Mouse (Mus musculus) liver, embryonic 14.5 days (tissue): Measurements from ENCODE around the gene F12. TPM values are rescaled to one million over a fixed set of nuclear protein-coding genes. Genes with fewer than 3 reads are reported as not detected.
A peak's percentile ranks its signal among the peaks of the same experiment; 100 is the strongest.

Source experiments
- ATAC-seq: fragments of 200-750 bp; cut with Nextera tagmentation; 2 replicates; pipeline ENCODE4 v1.8.0; 2017; ENCODE audit warnings: moderate number of reproducible peaks, mild to moderate bottlenecking, moderate library complexity; ENCODE audit not compliant: insufficient read depth
- DNase-seq, 3 experiments: peaks; one replicate each; pipeline ENCODE4 v3.0.0-alpha.2; 2012 to 2013; ENCODE audit warnings: low read depth in 3 of 3, low spot score in 3 of 3
- H3K27ac ChIP-seq: fragments of 300-500 bp; sonication (generic); 2 replicates; pipeline ENCODE4 v1.5.1; 2014; ENCODE audit warnings: moderate library complexity, mild to moderate bottlenecking, control low read depth, inconsistent platforms
- H3K27me3 ChIP-seq: fragments of 300-500 bp; sonication (generic); 2 replicates; pipeline ENCODE4 v1.6.1; 2014; ENCODE audit warnings: mild to moderate bottlenecking, low read length, moderate library complexity; ENCODE audit not compliant: control insufficient read depth, insufficient read depth
- H3K36me3 ChIP-seq: fragments of 300-500 bp; sonication (generic); replicated peaks from 2 replicates; pipeline ENCODE4 v1.6.1; 2014; ENCODE audit warnings: low read depth; ENCODE audit not compliant: control insufficient read depth, insufficient read depth
- H3K4me1 ChIP-seq, 2 experiments: fragments of 200-500 bp in 1 of 2; fragments of 300-500 bp in 1 of 2; sonication (generic) in 1 of 2; replicated peaks; 2 replicates each; pipeline ENCODE4 v1.6.1; 2012 to 2014; ENCODE audit warnings: antibody characterized with exemption in 1 of 2, inconsistent platforms in 1 of 2, low read length in 1 of 2; ENCODE audit not compliant: control insufficient read depth in 2 of 2, insufficient read depth in 2 of 2
- H3K4me2 ChIP-seq: fragments of 300-500 bp; sonication (generic); 2 replicates; pipeline ENCODE4 v1.6.1; 2014; ENCODE audit warnings: low read depth, mild to moderate bottlenecking, control low read depth, moderate library complexity
- H3K4me3 ChIP-seq, 2 experiments: fragments of 200-500 bp in 1 of 2; fragments of 300-500 bp in 1 of 2; sonication (generic) in 1 of 2; 2 replicates each; pipeline ENCODE4 v1.5.1; 2012 to 2014; ENCODE audit warnings: low read depth in 2 of 2, low read length in 2 of 2, mild to moderate bottlenecking in 2 of 2, control low read depth in 1 of 2, inconsistent platforms in 1 of 2, moderate library complexity in 1 of 2; ENCODE audit not compliant: insufficient read depth in 1 of 2
- H3K9ac ChIP-seq: fragments of 300-500 bp; sonication (generic); replicated peaks from 2 replicates; pipeline ENCODE4 v1.6.1; 2014; ENCODE audit warnings: mild to moderate bottlenecking, control low read depth, moderate library complexity
- H3K9me3 ChIP-seq: fragments of 300-500 bp; sonication (generic); 2 replicates; pipeline ENCODE4 v1.6.1; 2016; ENCODE audit warnings: low read length, mixed read lengths; ENCODE audit not compliant: control insufficient read depth
- CTCF ChIP-seq: IDR thresholded peaks from 2 replicates; pipeline ENCODE4 v1.5.1; 2016; ENCODE audit warnings: antibody characterized with exemption, low read depth, control low read depth
- EP300 ChIP-seq: IDR thresholded peaks from 2 replicates; pipeline ENCODE4 v1.6.1; 2016; ENCODE audit warnings: antibody characterized with exemption, low read depth
- WGBS: fragments of 180-500 bp; shearing (Covaris S2); extraction: QIAGEN DNeasy Blood & Tissue Kit; methylation state at CpG from one replicate; pipeline ENCODE4 v1.1.7; 2014; ENCODE audit not compliant: insufficient replicate concordance; 5-methylcytosine and 5-hydroxymethylcytosine counted together
- polyA plus RNA-seq, 2 experiments: library from polyadenylated mRNA; depleted of rRNA in 1 of 2; stranded (reverse) in 1 of 2; unstranded in 1 of 2; fragments of >200 nt; fragmentation: Nextera tagmentation in 1 of 2; extraction: Ambion mirVana in 1 of 2; gene quantifications; 2 replicates each; pipeline versions ENCODE4 v1.2.1 to v1.2.3; 2012 to 2014

The F12 gene
- polyA plus RNA-seq, 2 experiments, result 53.4 to 72.0 TPM

DNA sequence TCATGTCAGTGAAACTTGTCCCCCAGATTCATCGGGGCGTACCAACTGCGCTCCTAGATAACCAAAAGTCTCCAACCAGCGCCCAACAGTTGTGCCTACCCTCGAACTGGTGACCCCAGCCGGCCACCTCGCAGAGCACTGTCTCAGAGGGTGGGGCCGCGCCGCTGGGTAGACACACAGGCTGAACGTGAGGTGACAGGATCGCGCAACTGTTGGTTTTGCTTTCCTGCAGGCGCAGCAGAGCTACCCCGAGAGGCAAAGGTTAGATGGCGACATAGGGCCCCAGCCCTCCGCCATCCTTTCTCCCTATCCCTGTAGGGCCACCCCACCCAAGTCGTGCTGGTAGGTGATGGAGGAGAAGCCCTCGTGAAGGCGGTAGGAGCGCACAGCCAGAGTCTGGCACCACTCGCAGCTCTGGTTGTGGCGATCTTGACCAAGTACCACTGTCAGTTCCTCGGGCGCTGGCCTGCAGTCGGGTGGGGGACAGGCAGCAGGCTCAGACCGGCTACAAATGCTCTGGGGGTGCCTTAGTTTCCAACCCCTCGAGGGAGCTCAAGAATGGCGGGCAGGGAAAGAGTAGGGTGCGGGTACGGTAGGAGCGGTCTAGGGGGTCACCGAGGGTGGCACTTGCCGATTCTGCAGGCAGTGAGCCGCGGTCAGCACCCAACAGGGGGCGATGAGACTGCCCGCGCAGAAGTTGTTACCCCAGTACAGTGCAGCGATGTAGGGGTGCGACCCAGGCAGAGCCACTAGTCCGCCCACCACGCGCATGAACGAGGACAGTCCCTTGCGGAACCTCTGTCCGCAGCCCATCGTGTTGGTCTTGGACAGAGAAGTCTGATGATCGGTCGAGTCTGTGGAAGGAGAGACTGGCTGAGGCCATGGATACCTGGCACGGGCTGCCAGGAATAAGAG is 6.3 kb downstream of the F12 start:
- Histone ChIP-seq H3K4me3 (no peak overlapping the region), H3K36me3 (no peaks in the 10 kb centered on the region), H3K27me3 (peaks cover 43% of the 10 kb centered on the region), H3K27ac (no peak overlapping the region), H3K4me1 (no peaks in the 10 kb centered on the region), H3K9me3 (no peaks in the 10 kb centered on the region), H3K4me2 (no peak overlapping the region), H3K9ac (no peak overlapping the region)
- 21% methylated on average over 51 of the region's 51 CpGs for WGBS
- no peak for TF ChIP-seq EP300
- TF ChIP-seq CTCF, result no peak
- DNase-seq (no peak), ATAC-seq (no peak)

- no peak overlapping the region for H3K27ac ChIP-seq
- H3K4me1 ChIP-seq, result no peaks in the 10 kb centered on the region
- no peak overlapping the region for H3K9ac ChIP-seq
- no peak for TF ChIP-seq EP300
- no peak for TF ChIP-seq CTCF
- DNase-seq (no peak), ATAC-seq (no peak)
- no peaks in the 10 kb centered on the region for H3K9me3 ChIP-seq
- no peak overlapping the region for H3K4me2 ChIP-seq
- WGBS, result 59% methylated on average over 5 of the region's 5 CpGs
- no peak overlapping the region for H3K4me3 ChIP-seq
- no peaks in the 10 kb centered on the region for H3K36me3 ChIP-seq
- H3K27me3 ChIP-seq, result peaks cover 49% of the 10 kb centered on the region
Observed at GRCm38 (mm10) chr13:55419142-55419541, 7.5 kb downstream of the F12 start.

DNA sequence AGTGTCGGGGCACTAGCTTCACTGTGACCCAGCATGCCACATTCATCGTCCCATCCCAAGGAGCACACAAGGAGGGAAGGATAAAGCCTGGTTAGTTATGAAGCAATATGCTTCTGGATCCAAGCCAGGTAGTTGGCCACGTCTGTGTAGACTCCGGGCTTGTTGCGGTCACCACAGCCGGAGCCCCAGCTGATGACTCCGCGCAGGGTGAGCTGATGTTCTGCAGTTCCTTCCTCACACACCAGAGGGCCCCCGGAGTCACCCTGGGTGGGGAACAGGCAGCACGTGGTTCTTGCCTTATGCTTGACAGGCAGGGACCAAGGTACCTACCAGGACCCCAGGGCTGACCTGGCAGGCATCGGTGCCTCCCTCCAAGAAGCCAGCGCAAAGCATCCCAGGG is 8.6 kb downstream of the F12 start:
- Histone ChIP-seq H3K4me2 (no peak overlapping the region), H3K9me3 (no peaks in the 10 kb centered on the region), H3K4me3 (no peak overlapping the region), H3K27me3 (peaks cover 49% of the 10 kb centered on the region), H3K4me1 (no peaks in the 10 kb centered on the region), H3K27ac (no peak overlapping the region), H3K36me3 (no peaks in the 10 kb centered on the region), H3K9ac (no peak overlapping the region)
- WGBS, result 11% methylated on average over 12 of the region's 12 CpGs
- ATAC-seq (peak; percentile 62; the same call in 1 of the 2 replicates), DNase-seq (peak; percentile 38 to 49 (median 48))
- TF ChIP-seq EP300 (no peak), CTCF (peak; percentile 95)

- WGBS, result 11% methylated on average over 41 of the region's 41 CpGs
- no peak within 1 kb of the TSS for H3K4me3 ChIP-seq
- ATAC-seq, result no peak
- H3K9ac ChIP-seq, result no peak within 1 kb of the TSS
- no peaks in the 10 kb centered on the region for H3K4me1 ChIP-seq
- H3K36me3 ChIP-seq, result no peaks in the 10 kb centered on the region
- no peak for DNase-seq
- H3K9me3 ChIP-seq, result no peaks in the 10 kb centered on the region
- no peak within 1 kb of the TSS for H3K27ac ChIP-seq
- 0 out of 2 replicates have a peak, but pooled peaks have one; percentile 2 for TF ChIP-seq CTCF
- no peak for TF ChIP-seq EP300
- peak within 1 kb of the TSS; percentile 36 for H3K4me2 ChIP-seq
- peaks cover 27% of the 10 kb centered on the region for H3K27me3 ChIP-seq
Observed at GRCm38 (mm10) chr13:55414743-55415380, 11.7 kb downstream of the F12 start, which contains the start of gene Pfn3. Pfn3 (minus strand) TSS chr13:55415232.

GRCm38 (mm10) chr13:55413333-55413732 is 13.3 kb downstream of the F12 start:
- H3K4me3 ChIP-seq, result no peak overlapping the region
- no peaks in the 10 kb centered on the region for H3K9me3 ChIP-seq
- H3K27me3 ChIP-seq, result peaks cover 15% of the 10 kb centered on the region
- ATAC-seq, result peak; percentile 23; the same call in 1 of the 2 replicates
- DNase-seq, result no peak
- H3K4me1 ChIP-seq, result no peaks in the 10 kb centered on the region
- no peak overlapping the region for H3K4me2 ChIP-seq
- H3K9ac ChIP-seq, result no peak overlapping the region
- no peak overlapping the region for H3K27ac ChIP-seq
- WGBS, result 21% methylated on average over 12 of the region's 12 CpGs
- no peaks in the 10 kb centered on the region for H3K36me3 ChIP-seq
- no peak for TF ChIP-seq CTCF
- TF ChIP-seq EP300, result no peak
